In genomic region chr2:166887816-166888215, GRCm38 (mm10) we compare ENCODE assay signal across 8 mouse cellular contexts. TPM values are rescaled to one million over a fixed set of nuclear protein-coding genes. Genes with fewer than 3 reads are reported as not detected.
DNase-seq lines count a peak whose midpoint lies in the region; ATAC-seq and TF ChIP-seq lines count a peak whose summit lies in the region.
"Had no signal": no experiment of that assay in that cellular context is flagged by ENCODE, and none has a peak within 500 bp of the region (broad histone marks: within the 10 kb centered on the region; RNA-seq: fewer than 3 reads in every experiment).

No protein-coding gene starts in this region.

- peaks cover 2% of the 10 kb centered on the region for H3K4me1 ChIP-seq in ES-Bruce4 (ENCODE audit: control insufficient read depth, insufficient read depth, low read length)
- H3K4me1 ChIP-seq in midbrain, embryonic 12.5 days = peaks cover 7% of the 10 kb centered on the region; the same call in 1 of the 2 replicates

- 18% methylated on average over 11 of the region's 11 CpGs for WGBS in midbrain, embryonic 12.5 days

- no peaks in the 10 kb centered on the region for H3K27me3 ChIP-seq in ES-Bruce4 (ENCODE audit: control insufficient read depth, insufficient read depth, low read length, poor library complexity, severe bottlenecking)
- H3K27me3 ChIP-seq in midbrain, embryonic 12.5 days = no peaks in the 10 kb centered on the region
- H3K27me3 ChIP-seq: liver, embryonic 15.5 days had no signal

- no peaks in the 10 kb centered on the region for H3K9me3 ChIP-seq in ES-Bruce4 (replicated peaks; ENCODE audit: control insufficient read depth, insufficient read depth, low read length, poor library complexity, severe bottlenecking)
- H3K9me3 ChIP-seq in midbrain, embryonic 12.5 days = no peaks in the 10 kb centered on the region
- H3K9me3 ChIP-seq: liver, embryonic 15.5 days had no signal

- H3K4me2 ChIP-seq in midbrain, embryonic 12.5 days (replicated peaks) = no peak overlapping the region
- H3K4me2 ChIP-seq: liver, embryonic 15.5 days had no signal

- ATAC-seq in midbrain, embryonic 12.5 days (ENCODE audit: low FRiP score, low read depth) = peak; percentile 69
- ATAC-seq in activated CD4-positive, CD25-positive, alpha-beta regulatory T cell, adult 4 months = no peak

- no peaks in the 10 kb centered on the region; the same call in 1 of the 2 replicates for H3K36me3 ChIP-seq in ES-Bruce4 (ENCODE audit: control insufficient read depth, insufficient read depth, low read length, poor library complexity, severe bottlenecking)
- H3K36me3 ChIP-seq in midbrain, embryonic 12.5 days = peaks cover 22% of the 10 kb centered on the region

- intact Hi-C loops in left cerebral cortex, adult 2 months (cut with DNase I) = no loop called here
- intact Hi-C loops in left cerebral cortex, postnatal 10 days (cut with DNase I) = no loop called here

- no peak overlapping the region for H3K9ac ChIP-seq in ES-Bruce4 (ENCODE audit: low read depth, poor library complexity, severe bottlenecking)
- H3K9ac ChIP-seq in midbrain, embryonic 12.5 days (replicated peaks) = no peak overlapping the region
- H3K9ac ChIP-seq: liver, embryonic 15.5 days had no signal

- TF ChIP-seq POLR2A in ES-Bruce4 (IDR thresholded peaks at IDR 0.05; ENCODE audit: insufficient read depth, low read length) = no peak
- TF ChIP-seq POLR2A in brain, embryonic 14.5 days (IDR thresholded peaks at IDR 0.05; ENCODE audit: borderline replicate concordance, extremely low read depth, insufficient read depth, insufficient read length, poor library complexity, severe bottlenecking) = no peak

- H3K4me3 ChIP-seq in left cerebral cortex, adult 2 months = no peak overlapping the region
- H3K4me3 ChIP-seq in ES-Bruce4 (ENCODE audit: low read depth, low read length) = no peak overlapping the region
- no peak overlapping the region for H3K4me3 ChIP-seq in midbrain, embryonic 12.5 days
- H3K4me3 ChIP-seq: liver, embryonic 15.5 days had no signal

- TF ChIP-seq EP300 in ES-Bruce4 (IDR thresholded peaks at IDR 0.05; ENCODE audit: insufficient read depth, low read depth, low read length) = no peak

- DNase-seq in left cerebral cortex, adult 2 months (ENCODE audit: extremely low spot score in 1 of 2, low spot score in 2 of 2) = no peak
- no peak for DNase-seq in left cerebral cortex, postnatal 10 days (ENCODE audit: extremely low spot score in 1 of 2, low spot score in 2 of 2)
- DNase-seq in brain, embryonic 14.5 days (ENCODE audit: low read depth) = peak; percentile 67
- DNase-seq in natural killer cell, adult 2 months (ENCODE audit: low spot score in 2 of 2) = no peak

- H3K27ac ChIP-seq in left cerebral cortex, adult 2 months = no peak overlapping the region
- H3K27ac ChIP-seq in ES-Bruce4 (ENCODE audit: insufficient read depth, low read length) = no peak overlapping the region
- H3K27ac ChIP-seq in midbrain, embryonic 12.5 days (replicated peaks) = no peak overlapping the region
- H3K27ac ChIP-seq: liver, embryonic 15.5 days had no signal

- peak; percentile 13; the same call in 1 of the 2 replicates for TF ChIP-seq CTCF in left cerebral cortex, adult 2 months (IDR thresholded peaks at IDR 0.05)
- TF ChIP-seq CTCF in ES-Bruce4 (IDR thresholded peaks at IDR 0.05; ENCODE audit: low read depth, low read length) = peak; percentile 88
- TF ChIP-seq CTCF in brain, embryonic 14.5 days (IDR thresholded peaks at IDR 0.05; ENCODE audit: borderline replicate concordance, extremely low read depth, insufficient read depth, insufficient read length) = peak; percentile 55

RNA-seq across cellular contexts. Expression of gene Cse1l, which starts 18.0 kb away (rescaled TPM):
- 10 to 100 TPM; 52.2 to 60.6 TPM for total RNA-seq in left cerebral cortex, adult 2 months (2021)
- total RNA-seq in left cerebral cortex, postnatal 10 days (2021) = 10 to 100 TPM; 73.5 to 76.0 TPM
- polyA plus RNA-seq in ES-Bruce4 (2011; ENCODE audit: insufficient read depth, insufficient read length, low read depth, missing spikeins) = 273 and 298 TPM in 2 replicates
- 77.9 and 78.5 TPM in 2 replicates for polyA plus RNA-seq in brain, embryonic 14.5 days (2012; rRNA removed)
- 165 and 169 TPM in 2 replicates for polyA plus RNA-seq in midbrain, embryonic 12.5 days (2016; fragmentation: Nextera tagmentation; extraction: Ambion mirVana)
- 10 to 100 TPM; 59.7 to 65.0 TPM for polyA plus RNA-seq in activated CD4-positive, CD25-positive, alpha-beta regulatory T cell, adult 4 months (2017; shearing (Covaris generic))

Comparison
In these comparisons a context has a peak if more than half of its experiments do, and no peak if none do; other contexts are left out.
1. CTCF ChIP-seq: peak in every context shown above with its lines; median percentile 88 in ES-Bruce4; 55 in brain, embryonic 14.5 days; 13 in left cerebral cortex, adult 2 months.